Mouse (Mus musculus) heart, embryonic 15.5 days (tissue): ENCODE data around the gene Xylb. TPM values are rescaled to one million over a fixed set of nuclear protein-coding genes. Genes with fewer than 3 reads are reported as not detected.
"Not testable (repeated sequence)": the region's sequence is repeated elsewhere in the genome, so short reads cannot be mapped to it uniquely, and the experiment has no call there.

Source experiments
- ATAC-seq: fragments of 200-750 bp; cut with Nextera tagmentation; replicated peaks from 2 replicates; pipeline ENCODE4 v1.8.0; 2017; ENCODE audit warnings: low read depth, moderate TSS enrichment; ENCODE audit not compliant: insufficient number of reproducible peaks, insufficient read depth, low FRiP score
- H3K27ac ChIP-seq: fragments of 300-500 bp; sonication (generic); 2 replicates; pipeline ENCODE4 v1.5.1; 2015; ENCODE audit warnings: mild to moderate bottlenecking, inconsistent platforms
- H3K27me3 ChIP-seq: fragments of 300-500 bp; sonication (generic); 2 replicates; pipeline ENCODE4 v1.6.1; 2015; ENCODE audit warnings: inconsistent platforms
- H3K36me3 ChIP-seq: fragments of 300-500 bp; sonication (generic); 2 replicates; pipeline ENCODE4 v1.6.1; 2015; ENCODE audit warnings: mild to moderate bottlenecking, inconsistent platforms
- H3K4me1 ChIP-seq: fragments of 300-500 bp; sonication (generic); replicated peaks from 2 replicates; pipeline ENCODE4 v1.6.1; 2015; ENCODE audit warnings: inconsistent platforms
- H3K4me2 ChIP-seq: fragments of 300-500 bp; sonication (generic); 2 replicates; pipeline ENCODE4 v1.6.1; 2015; ENCODE audit warnings: inconsistent platforms, mild to moderate bottlenecking, moderate library complexity
- H3K4me3 ChIP-seq: fragments of 300-500 bp; sonication (generic); 2 replicates; pipeline ENCODE4 v1.5.1; 2015; ENCODE audit warnings: mild to moderate bottlenecking, inconsistent platforms
- H3K9ac ChIP-seq: fragments of 300-500 bp; sonication (generic); 2 replicates; pipeline ENCODE4 v1.6.1; 2015; ENCODE audit warnings: mild to moderate bottlenecking, inconsistent platforms
- H3K9me3 ChIP-seq: fragments of 300-500 bp; sonication (generic); replicated peaks from 2 replicates; pipeline ENCODE4 v1.6.1; 2016; ENCODE audit warnings: inconsistent platforms
- WGBS: fragments of 180-500 bp; shearing (Covaris S2); methylation state at CpG from one replicate; pipeline ENCODE4 v1.1.7; 2015; ENCODE audit warnings: mixed read lengths; 5-methylcytosine and 5-hydroxymethylcytosine counted together
- polyA plus RNA-seq: library from polyadenylated mRNA; unstranded; fragments of >200 nt; fragmentation: Nextera tagmentation; extraction: Ambion mirVana; gene quantifications from 2 replicates; pipeline ENCODE4 v1.2.1, GENCODE M21; 2015

Gene Xylb
- polyA plus RNA-seq, 1 experiment from 2014 or later: 1.1 TPM

DNA sequence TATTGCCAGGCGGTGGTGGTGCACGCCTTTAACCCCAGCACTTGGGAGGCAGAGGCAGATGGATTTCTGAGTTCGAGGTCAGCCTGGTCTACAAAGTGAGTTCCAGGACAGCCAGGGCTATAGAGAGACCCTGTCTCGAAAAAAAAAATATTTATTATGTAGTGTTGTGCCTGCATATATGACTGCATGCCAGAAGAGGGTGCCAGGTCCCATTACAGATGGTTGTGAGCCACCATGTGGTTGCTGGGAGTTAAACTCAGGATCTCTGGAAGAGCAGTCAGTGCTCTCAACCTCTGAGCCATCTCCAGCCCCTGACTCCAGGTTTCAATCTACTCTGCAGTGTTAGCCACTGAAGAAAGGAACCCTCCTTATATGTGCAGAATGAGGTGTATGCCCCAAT, 13.6 kb downstream of the Xylb start:
- H3K4me1 ChIP-seq, H3K27ac ChIP-seq, ATAC-seq, H3K9ac ChIP-seq, H3K4me2 ChIP-seq, H3K27me3 ChIP-seq, H3K36me3 ChIP-seq, H3K4me3 ChIP-seq, H3K9me3 ChIP-seq: not testable (repeated sequence)
- WGBS: 84% methylated on average over 4 of the region's 4 CpGs

DNA sequence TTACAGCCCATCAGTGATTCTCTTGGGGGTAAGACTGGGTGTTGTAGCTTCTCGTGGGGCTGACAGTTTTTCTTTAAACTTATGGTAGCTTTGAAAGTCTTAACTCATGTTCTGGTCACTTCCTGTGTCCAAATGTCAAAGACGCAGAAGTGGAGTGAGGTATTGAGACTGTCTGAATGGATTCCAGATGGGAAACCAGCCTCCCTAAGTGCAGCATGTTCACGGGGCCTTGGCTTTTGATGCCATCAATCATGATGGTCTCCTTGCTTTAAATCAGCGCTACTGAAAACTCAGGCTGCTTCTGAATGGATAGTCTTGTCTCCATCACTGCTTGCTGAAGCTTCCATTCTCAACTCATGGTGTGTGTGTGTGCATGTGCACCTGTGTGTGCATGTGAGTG, 14.1 kb downstream of the Xylb start:
- H3K36me3 ChIP-seq: no peaks in the 10 kb centered on the region
- H3K4me1 ChIP-seq: no peaks in the 10 kb centered on the region
- no peaks in the 10 kb centered on the region for H3K9me3 ChIP-seq
- no peak overlapping the region for H3K4me2 ChIP-seq
- H3K4me3 ChIP-seq: no peak overlapping the region
- no peaks in the 10 kb centered on the region for H3K27me3 ChIP-seq
- no peak for ATAC-seq
- no peak overlapping the region for H3K27ac ChIP-seq
- 72% methylated on average over 4 of the region's 4 CpGs for WGBS
- H3K9ac ChIP-seq: no peak overlapping the region

DNA sequence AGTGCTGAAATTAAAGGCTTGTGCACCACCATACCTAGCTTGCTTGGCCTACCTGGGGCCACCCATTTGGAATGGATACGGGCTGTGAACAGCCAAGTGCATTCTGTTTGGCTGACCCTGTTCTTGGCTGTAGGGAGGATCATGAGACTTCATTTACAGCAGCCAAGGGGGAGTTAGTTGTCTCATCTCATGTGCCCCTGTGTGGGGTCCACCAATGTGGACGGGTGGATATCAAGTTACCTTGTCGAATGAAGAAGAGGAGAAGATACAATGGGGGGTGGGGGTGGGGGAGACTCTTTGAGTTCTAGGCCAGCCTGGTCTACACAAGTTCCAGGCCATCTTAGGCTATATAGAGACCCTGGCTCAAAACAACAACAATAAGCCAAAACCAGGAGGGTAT, 17.8 kb downstream of the Xylb start:
- no peaks in the 10 kb centered on the region for H3K4me1 ChIP-seq
- H3K27ac ChIP-seq: no peak overlapping the region
- H3K27me3 ChIP-seq: no peaks in the 10 kb centered on the region
- H3K9me3 ChIP-seq: no peaks in the 10 kb centered on the region
- no peak overlapping the region for H3K4me3 ChIP-seq
- no peak overlapping the region for H3K9ac ChIP-seq
- no peak for ATAC-seq
- no peaks in the 10 kb centered on the region for H3K36me3 ChIP-seq
- H3K4me2 ChIP-seq: no peak overlapping the region
- 73% methylated on average over 3 of the region's 3 CpGs for WGBS

DNA sequence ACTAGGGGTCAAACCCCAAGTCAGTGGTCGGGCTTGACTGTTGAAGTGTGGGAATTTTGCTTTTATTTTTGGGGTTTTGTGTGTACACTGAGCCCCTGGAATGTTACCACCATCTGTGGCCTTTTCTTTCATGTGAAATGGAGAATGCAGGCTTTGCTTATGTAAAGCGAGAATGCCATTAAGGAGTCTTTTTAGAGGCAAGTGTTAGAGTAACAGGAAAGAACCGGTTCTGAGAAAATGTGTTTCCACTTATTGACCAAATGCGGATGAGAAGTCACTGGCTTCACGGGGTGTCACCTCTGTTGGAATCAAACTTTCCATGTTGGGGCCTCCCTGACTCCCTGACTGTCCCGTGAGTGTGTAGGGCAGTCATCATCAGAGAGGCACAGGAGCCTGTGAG, 18.4 kb downstream of the Xylb start:
- Histone ChIP-seq H3K27ac (no peak overlapping the region), H3K4me1 (no peaks in the 10 kb centered on the region), H3K9ac (no peak overlapping the region), H3K9me3 (no peaks in the 10 kb centered on the region), H3K4me2 (no peak overlapping the region), H3K36me3 (no peaks in the 10 kb centered on the region), H3K4me3 (no peak overlapping the region), H3K27me3 (no peaks in the 10 kb centered on the region)
- ATAC-seq: no peak
- 68% methylated on average over 6 of the region's 6 CpGs for WGBS

DNA sequence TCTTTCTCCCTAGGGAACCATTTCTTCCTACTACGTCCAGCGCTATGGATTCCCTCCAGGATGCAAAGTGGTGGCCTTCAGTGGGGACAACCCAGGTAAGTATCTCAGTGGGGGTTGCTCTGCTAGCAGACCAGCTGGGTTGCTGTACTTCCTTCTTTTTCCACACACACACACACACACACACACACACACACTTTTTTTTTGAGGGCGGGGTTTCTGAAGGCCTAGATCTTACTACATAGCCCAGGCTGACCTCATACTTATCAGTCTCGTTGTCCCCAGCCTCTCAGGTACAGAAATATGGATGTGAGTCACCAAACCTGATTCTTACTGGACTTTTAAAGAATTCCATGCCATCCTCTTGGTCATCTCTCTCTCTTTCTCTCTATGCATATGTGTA, 21.1 kb downstream of the Xylb start:
- H3K36me3 ChIP-seq: no peaks in the 10 kb centered on the region
- 81% methylated on average over 4 of the region's 4 CpGs for WGBS
- no peak overlapping the region for H3K9ac ChIP-seq
- no peak overlapping the region for H3K27ac ChIP-seq
- no peaks in the 10 kb centered on the region for H3K9me3 ChIP-seq
- no peak for ATAC-seq
- H3K4me1 ChIP-seq: no peaks in the 10 kb centered on the region
- no peaks in the 10 kb centered on the region for H3K27me3 ChIP-seq
- no peak overlapping the region for H3K4me3 ChIP-seq
- H3K4me2 ChIP-seq: no peak overlapping the region

DNA sequence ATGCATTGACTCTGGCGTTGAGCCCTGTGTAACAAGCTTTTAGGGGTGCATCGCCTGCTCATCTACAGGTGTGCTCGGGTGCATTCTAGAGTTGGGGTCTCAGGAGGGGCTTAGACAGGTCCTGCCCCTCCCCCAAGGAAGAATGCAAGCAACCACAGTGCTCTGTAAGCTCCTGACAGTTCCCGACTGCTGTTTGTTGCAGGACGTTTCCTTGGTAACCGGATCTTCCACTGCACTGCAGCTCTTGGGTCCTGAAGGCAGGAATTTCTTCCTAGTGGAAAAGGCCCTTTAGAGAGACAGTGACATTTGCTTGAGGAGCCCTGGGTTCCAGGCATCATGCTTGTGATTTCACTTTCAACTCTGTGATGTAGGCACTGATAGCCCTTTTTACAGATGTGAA, 25.4 kb downstream of the Xylb start:
- no peak overlapping the region for H3K4me2 ChIP-seq
- no peaks in the 10 kb centered on the region for H3K27me3 ChIP-seq
- WGBS: 51% methylated on average over 6 of the region's 6 CpGs
- no peaks in the 10 kb centered on the region for H3K36me3 ChIP-seq
- H3K27ac ChIP-seq: no peak overlapping the region
- no peak overlapping the region for H3K4me3 ChIP-seq
- H3K9me3 ChIP-seq: no peaks in the 10 kb centered on the region
- no peak for ATAC-seq
- no peak overlapping the region for H3K9ac ChIP-seq
- H3K4me1 ChIP-seq: no peaks in the 10 kb centered on the region

DNA sequence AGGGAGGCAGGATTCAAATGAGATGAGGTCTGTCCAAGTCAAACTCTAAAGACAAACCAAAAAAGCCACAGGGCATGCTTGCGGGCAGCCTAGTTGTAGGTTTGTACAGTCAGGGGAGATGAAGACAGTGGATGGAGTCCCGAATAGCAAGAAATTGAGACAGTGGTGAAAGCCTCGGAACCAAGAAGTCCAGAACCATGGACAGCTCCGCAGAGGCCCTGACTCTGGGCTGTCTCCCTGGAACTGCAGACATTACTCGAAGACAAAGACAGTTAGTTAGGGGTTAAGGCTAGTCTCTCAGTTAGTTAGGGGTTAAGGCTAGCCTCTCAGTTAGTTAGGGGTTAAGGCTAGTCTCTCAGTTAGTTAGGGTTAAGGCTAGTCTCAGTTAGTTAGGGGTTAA, 31.8 kb downstream of the Xylb start:
- no peak overlapping the region for H3K9ac ChIP-seq
- no peak overlapping the region for H3K27ac ChIP-seq
- H3K4me3 ChIP-seq: no peak overlapping the region
- no peaks in the 10 kb centered on the region for H3K9me3 ChIP-seq
- H3K36me3 ChIP-seq: no peaks in the 10 kb centered on the region
- ATAC-seq: no peak
- no peaks in the 10 kb centered on the region for H3K4me1 ChIP-seq
- no peaks in the 10 kb centered on the region for H3K27me3 ChIP-seq
- 40% methylated on average over 5 of the region's 5 CpGs for WGBS
- no peak overlapping the region for H3K4me2 ChIP-seq

DNA sequence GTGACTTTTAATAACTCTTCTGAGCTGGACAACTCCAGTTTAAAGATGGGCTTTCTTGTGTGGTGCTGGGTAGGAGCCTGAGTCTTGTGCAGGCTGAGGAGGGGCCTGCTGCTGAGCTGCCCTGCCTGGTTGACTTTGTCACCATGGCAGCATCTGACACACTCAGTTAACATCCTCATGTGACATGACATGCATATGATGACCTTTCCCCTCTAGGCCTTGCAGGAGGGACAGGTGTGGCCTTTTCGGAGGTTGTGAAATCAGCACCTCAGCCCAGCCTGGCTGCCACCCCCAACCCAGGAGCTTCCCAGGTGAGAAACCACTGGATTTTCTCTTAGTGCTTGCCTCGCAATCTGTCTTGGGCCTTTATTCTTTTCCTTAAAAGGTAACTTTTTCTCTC, 33.0 kb downstream of the Xylb start:
- no peak overlapping the region for H3K9ac ChIP-seq
- no peaks in the 10 kb centered on the region for H3K9me3 ChIP-seq
- no peaks in the 10 kb centered on the region for H3K27me3 ChIP-seq
- whole genome bisulfite sequencing: 87% methylated on average over 2 of the region's 2 CpGs
- no peak overlapping the region for H3K4me3 ChIP-seq
- no peaks in the 10 kb centered on the region for H3K36me3 ChIP-seq
- no peak overlapping the region for H3K27ac ChIP-seq
- H3K4me1 ChIP-seq: no peaks in the 10 kb centered on the region
- ATAC-seq: no peak
- no peak overlapping the region for H3K4me2 ChIP-seq

DNA sequence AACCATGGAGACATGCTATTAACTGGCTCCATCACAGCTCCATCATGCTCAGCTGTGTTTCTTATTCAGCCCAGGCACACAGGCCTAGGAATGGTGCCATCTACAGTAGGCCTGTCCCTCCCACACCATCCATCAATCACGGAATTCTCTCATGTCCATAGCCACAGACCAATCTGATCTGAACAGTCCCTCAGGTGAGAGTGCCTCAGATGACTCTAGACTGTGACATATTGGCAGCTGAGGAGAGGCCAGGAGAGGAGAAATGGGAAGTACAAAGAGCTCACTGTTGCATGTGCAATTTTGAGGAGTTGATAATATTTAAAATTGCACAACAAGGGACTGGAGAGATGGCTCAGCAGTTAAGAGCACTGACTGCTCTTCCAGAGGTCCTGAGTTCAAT, 37.6 kb downstream of the Xylb start:
- Histone ChIP-seq H3K4me1 (no peaks in the 10 kb centered on the region), H3K4me3 (no peak overlapping the region), H3K36me3 (no peaks in the 10 kb centered on the region), H3K9ac (no peak overlapping the region), H3K4me2 (no peak overlapping the region), H3K27me3 (no peaks in the 10 kb centered on the region), H3K9me3 (no peaks in the 10 kb centered on the region), H3K27ac (no peak overlapping the region)
- ATAC-seq: no peak
- WGBS: 77% methylated on average over 1 of the region's 1 CpGs

DNA sequence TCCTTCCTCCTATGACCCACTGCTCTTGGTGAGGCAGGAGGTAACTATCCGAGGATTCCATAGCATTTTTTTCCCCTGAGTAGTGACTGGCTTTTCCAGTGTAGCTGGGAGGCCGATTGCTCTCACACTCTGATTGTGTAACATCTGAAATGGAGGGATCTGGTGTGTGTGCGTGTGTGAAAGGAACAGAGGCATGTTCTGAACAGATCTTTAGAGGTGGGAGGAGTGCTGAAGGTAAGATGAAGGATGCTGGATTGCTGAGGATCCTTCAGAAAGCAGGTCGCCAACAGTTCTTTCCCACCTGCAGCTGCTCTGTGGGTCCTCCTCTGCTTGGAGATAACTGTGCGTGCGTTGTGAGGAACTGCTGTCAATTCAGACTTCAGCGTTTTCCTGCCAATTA, 44.2 kb downstream of the Xylb start:
- peak overlapping the region; percentile 59 for H3K27ac ChIP-seq
- H3K9me3 ChIP-seq: no peaks in the 10 kb centered on the region

DNA sequence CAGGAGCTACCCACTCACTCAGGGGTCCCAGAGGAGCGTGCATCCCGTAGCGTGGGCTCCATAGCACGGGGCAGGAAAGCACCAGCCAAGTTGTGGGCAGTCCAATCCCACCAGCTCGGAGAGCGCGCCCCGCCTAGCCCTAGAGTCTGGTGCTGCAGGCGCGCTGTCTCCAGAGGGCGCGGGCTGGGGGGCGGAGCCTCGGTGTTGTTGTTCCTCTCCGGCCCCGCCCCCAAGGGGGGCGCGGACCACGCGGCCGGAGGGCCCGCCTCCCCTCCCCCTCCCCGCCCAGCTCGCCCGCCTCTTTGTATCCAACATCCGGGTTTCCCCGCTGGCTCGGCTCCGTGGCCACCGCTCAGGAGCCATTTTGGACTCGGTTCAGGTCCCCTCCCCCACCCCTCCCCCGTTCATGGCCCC, 44.6 kb downstream of the Xylb start, which contains the start of gene Acvr2b:
TSS of gene Acvr2b (plus strand) at position 318 of the 414 bp plus-strand sequence.
- H3K4me2 ChIP-seq: peak within 1 kb of the TSS; percentile 87
- peak; percentile 95 for ATAC-seq
- peaks cover 21% of the 10 kb centered on the region for H3K4me1 ChIP-seq
- H3K9ac ChIP-seq: peak within 1 kb of the TSS; percentile 88
- WGBS: under 1% methylated on average over 31 of the region's 32 CpGs
- no peaks in the 10 kb centered on the region for H3K36me3 ChIP-seq
- no peaks in the 10 kb centered on the region for H3K9me3 ChIP-seq
- peak within 1 kb of the TSS; percentile 93 for H3K4me3 ChIP-seq
- H3K27ac ChIP-seq: peak within 1 kb of the TSS; percentile 97
- no peaks in the 10 kb centered on the region for H3K27me3 ChIP-seq

More for the DNA sequence above, 44.2 kb downstream of the Xylb start:
- ATAC-seq: no peak
- Histone ChIP-seq H3K36me3 (no peaks in the 10 kb centered on the region), H3K9ac (peak overlapping the region; percentile 45), H3K27me3 (no peaks in the 10 kb centered on the region), H3K4me2 (peak overlapping the region; percentile 87), H3K4me1 (peaks cover 21% of the 10 kb centered on the region), H3K4me3 (peak overlapping the region; percentile 93)
- WGBS: 2% methylated on average over 7 of the region's 7 CpGs

DNA sequence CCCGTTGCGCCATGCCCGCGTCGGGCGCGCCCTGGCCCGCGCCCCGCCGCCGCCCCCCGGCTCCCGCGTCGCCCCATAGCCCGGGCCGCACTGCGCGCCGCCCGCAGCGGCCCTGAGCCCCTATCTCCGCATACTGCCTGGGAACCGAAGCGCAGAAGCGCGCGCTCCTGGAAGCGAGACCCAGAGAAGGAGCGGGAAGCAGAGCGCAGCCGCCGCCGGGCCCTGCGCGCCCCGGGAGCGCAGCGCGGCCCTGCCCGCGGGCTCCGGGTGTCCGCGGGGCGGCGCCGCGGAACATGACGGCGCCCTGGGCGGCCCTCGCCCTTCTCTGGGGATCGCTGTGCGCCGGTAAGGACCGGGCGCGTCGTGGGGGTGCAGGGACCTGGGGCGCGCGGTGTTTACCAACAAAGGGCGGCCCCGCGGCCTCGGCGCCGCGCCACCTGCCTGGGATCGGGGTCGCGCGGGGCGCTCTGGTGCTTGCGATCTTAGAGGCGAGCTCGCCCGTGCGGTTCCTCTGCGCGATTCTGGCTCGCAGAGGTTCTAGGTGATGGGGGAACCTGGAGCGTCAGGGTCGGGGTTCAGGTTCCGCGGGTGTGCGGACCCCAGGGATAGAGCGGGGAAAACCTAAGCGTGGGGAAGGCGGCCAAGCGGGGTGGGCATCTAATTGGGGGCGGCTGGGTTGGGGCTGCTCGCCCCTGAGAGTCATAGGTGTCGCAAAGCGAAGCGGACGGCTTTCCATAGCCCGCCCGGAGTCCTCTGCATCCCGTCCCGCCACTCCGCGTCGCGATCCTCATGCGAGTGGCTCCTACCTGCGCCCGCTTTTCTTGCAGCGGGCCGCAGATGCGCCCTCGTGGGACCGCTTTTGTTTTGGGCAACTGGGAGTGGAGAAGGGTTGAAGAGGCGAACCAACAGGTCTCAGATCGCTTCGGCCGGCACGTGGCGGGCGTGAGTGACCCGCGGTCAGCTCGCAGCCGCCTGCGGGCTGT, 45.4 kb downstream of the Xylb start:
- no peaks in the 10 kb centered on the region for H3K9me3 ChIP-seq
- H3K4me3 ChIP-seq: peak overlapping the region; percentile 93
- peak overlapping the region; percentile 88 for H3K9ac ChIP-seq
- peaks cover 21% of the 10 kb centered on the region for H3K4me1 ChIP-seq
- H3K4me2 ChIP-seq: peak overlapping the region; percentile 87
- peak; percentile 48 for ATAC-seq
- peak overlapping the region; percentile 97 for H3K27ac ChIP-seq
- WGBS: under 1% methylated on average over 110 of the region's 127 CpGs
- H3K27me3 ChIP-seq: no peaks in the 10 kb centered on the region
- H3K36me3 ChIP-seq: no peaks in the 10 kb centered on the region
